Mouse (Mus musculus): ENCODE data around the gene Usp30.

Gene Usp30

GRCm38 (mm10) chr5:114066601-114067000 is 1.3 kb downstream of the Usp30 start:
- in situ Hi-C loops (cut with MseI, MboI), result no loop called here

GRCm38 (mm10) chr5:114067543-114067942 is 2.3 kb downstream of the Usp30 start:
- in situ Hi-C loops (cut with MseI, MboI), result no loop called here

- in situ Hi-C loops (cut with MseI, MboI), result no loop called here
Measured at GRCm38 (mm10) chr5:114067982-114068381, 2.7 kb downstream of the Usp30 start.

GRCm38 (mm10) chr5:114070858-114071257 is 5.6 kb downstream of the Usp30 start:
- in situ Hi-C loops (cut with MseI, MboI), result no loop called here

- in situ Hi-C loops (cut with MseI, MboI), result no loop called here
Measured at GRCm38 (mm10) chr5:114072262-114072661, 7.0 kb downstream of the Usp30 start.

GRCm38 (mm10) chr5:114077009-114077408 is 11.7 kb downstream of the Usp30 start:
- in situ Hi-C loops (cut with MseI, MboI), result no loop called here

- in situ Hi-C loops (cut with MseI, MboI), result no loop called here
Measured at GRCm38 (mm10) chr5:114085501-114085900, 20.2 kb downstream of the Usp30 start.

GRCm38 (mm10) chr5:114087875-114088480 is 22.7 kb downstream of the Usp30 start:
- in situ Hi-C loops (cut with MseI, MboI), result no loop called here

GRCm38 (mm10) chr5:114090421-114091013 is 25.3 kb downstream of the Usp30 start:
- in situ Hi-C loops (cut with MseI, MboI), result no loop called here

GRCm38 (mm10) chr5:114091057-114091807 is 26.0 kb downstream of the Usp30 start, which contains the start of gene Svop:
Gene Svop (minus strand): TSS chr5:114091570.
- in situ Hi-C loops (cut with MseI, MboI), result no loop called here

- in situ Hi-C loops (cut with MseI, MboI), result no loop called here
Measured at GRCm38 (mm10) chr5:114099709-114100389, 34.6 kb downstream of the Usp30 start.

- in situ Hi-C loops (cut with MseI, MboI), result no loop called here
Measured at GRCm38 (mm10) chr5:114100390-114101099, 35.3 kb downstream of the Usp30 start.

- in situ Hi-C loops (cut with MseI, MboI), result no loop called here
Measured at GRCm38 (mm10) chr5:114101873-114102272, 36.6 kb downstream of the Usp30 start.

- in situ Hi-C loops (cut with MseI, MboI), result no loop called here
Measured at GRCm38 (mm10) chr5:114102807-114103206, 37.5 kb downstream of the Usp30 start.

GRCm38 (mm10) chr5:114106391-114106935 is 41.2 kb downstream of the Usp30 start:
- in situ Hi-C loops (cut with MseI, MboI), result no loop called here

GRCm38 (mm10) chr5:114113334-114113733 is 48.1 kb downstream of the Usp30 start:
- in situ Hi-C loops (cut with MseI, MboI), result no loop called here

- in situ Hi-C loops (cut with MseI, MboI), result no loop called here
Measured at GRCm38 (mm10) chr5:114115030-114115429, 49.8 kb downstream of the Usp30 start.

GRCm38 (mm10) chr5:114116586-114116985 is 51.3 kb downstream of the Usp30 start:
- in situ Hi-C loops (cut with MseI, MboI), result no loop called here

- in situ Hi-C loops (cut with MseI, MboI), result no loop called here
Measured at GRCm38 (mm10) chr5:114119806-114120205, 54.5 kb downstream of the Usp30 start.

GRCm38 (mm10) chr5:114126008-114126407 is 60.7 kb downstream of the Usp30 start:
- in situ Hi-C loops (cut with MseI, MboI), result no loop called here

GRCm38 (mm10) chr5:114126499-114127244 is 61.4 kb downstream of the Usp30 start:
- in situ Hi-C loops (cut with MseI, MboI), result no loop called here

Data from mouse trophoblast stem cell (cell line).